Comparison of ENCODE assay signal across 9 mouse cellular contexts in the genomic region with DNA sequence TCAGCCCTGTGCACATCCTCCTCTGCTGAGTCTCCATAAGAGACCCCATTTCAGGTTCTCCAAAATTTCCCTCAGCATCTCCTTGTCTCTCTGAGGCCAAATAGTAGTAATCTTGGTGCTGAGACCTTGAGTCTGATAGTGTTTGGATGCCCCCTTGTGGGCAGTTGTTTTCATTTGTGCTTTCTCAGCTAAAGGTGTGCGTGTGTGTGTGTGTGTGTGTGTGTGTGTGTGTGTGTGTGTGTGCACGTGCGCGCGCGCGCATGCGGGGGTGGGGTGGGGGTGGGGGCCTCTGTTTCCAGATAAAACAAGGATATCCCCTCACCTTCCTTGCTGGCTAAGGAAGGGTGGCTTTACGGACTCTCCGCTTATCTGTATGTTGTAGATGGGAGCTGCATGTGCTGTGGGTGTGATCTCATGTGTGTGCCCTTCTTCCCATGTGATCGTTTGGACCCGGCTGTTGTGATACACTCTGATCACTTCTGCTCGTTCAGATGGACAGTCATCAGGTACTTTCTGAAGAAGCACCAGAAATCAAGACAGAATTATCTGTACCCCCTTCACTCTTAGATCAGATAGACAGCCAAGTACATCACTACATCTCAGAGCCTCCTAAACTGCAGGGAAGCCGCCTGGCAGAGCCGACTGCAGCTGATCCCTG. TPM values are rescaled to one million over a fixed set of nuclear protein-coding genes. Genes with fewer than 3 reads are reported as not detected.
A peak's percentile ranks its signal among the peaks of the same experiment; 100 is the strongest.
DNase-seq lines count a peak whose midpoint lies in the region; ATAC-seq and TF ChIP-seq lines count a peak whose summit lies in the region.
"Had no signal": no experiment of that assay in that cellular context is flagged by ENCODE, and none has a peak within 500 bp of the region (broad histone marks: within the 10 kb centered on the region; RNA-seq: fewer than 3 reads in every experiment).

No protein-coding gene starts in this region.

- H3K36me3 ChIP-seq in G1E (replicated peaks), result no peaks in the 10 kb centered on the region
- no peaks in the 10 kb centered on the region for H3K36me3 ChIP-seq in hindbrain, embryonic 14.5 days (replicated peaks; ENCODE audit: control insufficient read depth, insufficient read depth)
- no peaks in the 10 kb centered on the region for H3K36me3 ChIP-seq in limb, embryonic 13.5 days
- H3K36me3 ChIP-seq: midbrain, embryonic 12.5 days had no signal

- no peak overlapping the region for H3K4me2 ChIP-seq in hindbrain, embryonic 14.5 days (replicated peaks)
- H3K4me2 ChIP-seq in limb, embryonic 13.5 days (replicated peaks), result peak overlapping the region; percentile 19; the same call in 1 of the 2 replicates
- H3K4me2 ChIP-seq: midbrain, embryonic 12.5 days had no signal

- no peaks in the 10 kb centered on the region for H3K9me3 ChIP-seq in G1E (replicated peaks)
- H3K9me3 ChIP-seq in hindbrain, embryonic 14.5 days (ENCODE audit: control insufficient read depth, low read length), result no peaks in the 10 kb centered on the region
- peaks cover 5% of the 10 kb centered on the region; the same call in 1 of the 2 replicates for H3K9me3 ChIP-seq in limb, embryonic 13.5 days
- H3K9me3 ChIP-seq: midbrain, embryonic 12.5 days had no signal

- H3K27ac ChIP-seq in left cerebral cortex, adult 2 months, result peak overlapping the region; percentile 77
- H3K27ac ChIP-seq in hindbrain, embryonic 14.5 days, result no peak overlapping the region
- peak overlapping the region; percentile 84 for H3K27ac ChIP-seq in limb, embryonic 13.5 days
- H3K27ac ChIP-seq: midbrain, embryonic 12.5 days had no signal

- ATAC-seq in G1E (ENCODE audit: extremely low read depth, insufficient number of reproducible peaks, low FRiP score, poor library complexity, severe bottlenecking), result no peak
- no peak for ATAC-seq in hindbrain, embryonic 14.5 days (ENCODE audit: low FRiP score)
- no peak for ATAC-seq in limb, embryonic 13.5 days (ENCODE audit: low FRiP score, low read depth)

- peaks cover 16% of the 10 kb centered on the region for H3K4me1 ChIP-seq in G1E (ENCODE audit: insufficient read depth, low read depth, low read length)
- H3K4me1 ChIP-seq in hindbrain, embryonic 14.5 days (replicated peaks; ENCODE audit: control insufficient read depth, insufficient read depth, low read length), result peaks cover 9% of the 10 kb centered on the region
- peaks cover 51% of the 10 kb centered on the region for H3K4me1 ChIP-seq in limb, embryonic 13.5 days

- H3K27me3 ChIP-seq in G1E (ENCODE audit: insufficient read depth, low read length), result peaks cover 41% of the 10 kb centered on the region
- H3K27me3 ChIP-seq in hindbrain, embryonic 14.5 days (ENCODE audit: control insufficient read depth, insufficient read depth, low read length), result no peaks in the 10 kb centered on the region
- H3K27me3 ChIP-seq in limb, embryonic 13.5 days, result no peaks in the 10 kb centered on the region
- H3K27me3 ChIP-seq: midbrain, embryonic 12.5 days had no signal

- 45% methylated on average over 15 of the region's 15 CpGs for WGBS in hindbrain, embryonic 14.5 days
- 45% methylated on average over 15 of the region's 15 CpGs for WGBS in limb, embryonic 13.5 days

- H3K4me3 ChIP-seq in left cerebral cortex, adult 2 months, result no peak overlapping the region
- no peak overlapping the region for H3K4me3 ChIP-seq in G1E (ENCODE audit: low read depth, low read length)
- H3K4me3 ChIP-seq in hindbrain, embryonic 14.5 days (replicated peaks; ENCODE audit: low read length), result no peak overlapping the region
- H3K4me3 ChIP-seq in limb, embryonic 13.5 days, result no peak overlapping the region
- H3K4me3 ChIP-seq: midbrain, embryonic 12.5 days had no signal

- no peak overlapping the region for H3K9ac ChIP-seq in hindbrain, embryonic 14.5 days
- peak overlapping the region; percentile 39 for H3K9ac ChIP-seq in limb, embryonic 13.5 days
- H3K9ac ChIP-seq: midbrain, embryonic 12.5 days had no signal

- intact Hi-C loops in left cerebral cortex, adult 2 months (cut with DNase I), result loop anchor here (1.0 to 5.0 kb wide), 3 partner anchors 84 to 197 kb away; a partner anchor contains a TSS

- TF ChIP-seq CTCF in left cerebral cortex, adult 2 months (IDR thresholded peaks at IDR 0.05), result peak; percentile 48
- no peak for TF ChIP-seq CTCF in G1E (IDR thresholded peaks at IDR 0.05; ENCODE audit: low read depth, low read length)

- DNase-seq in left cerebral cortex, adult 2 months (ENCODE audit: extremely low spot score in 1 of 2, low spot score in 2 of 2), result peak in 1 of 2 experiments; percentile 36
- no peak for DNase-seq in left cerebral cortex, adult 8-10 months (ENCODE audit: low spot score in 2 of 2)
- DNase-seq in G1E (ENCODE audit: low spot score), result peak; percentile 49
- DNase-seq in cerebellum, postnatal 25 days, result peak; percentile 35 to 68
- DNase-seq in hindbrain, embryonic 14.5 days (ENCODE audit: low spot score), result peak; percentile 52
- DNase-seq in right cerebral cortex, postnatal 4 days, result peak; percentile 49
- DNase-seq in Muller cell, postnatal 12 days (ENCODE audit: inconsistent ontology term), result no peak

RNA-seq across cellular contexts. Expression of a gene that starts 30.8 kb away (rescaled TPM):
- total RNA-seq in left cerebral cortex, adult 2 months (2021), result not detected
- under 1 TPM in 2 of 4 experiments, not detected in 2; 0.16 to 0.23 TPM for total RNA-seq in left cerebral cortex, adult 8-10 months (2022)
- total RNA-seq in G1E (2014; fragmentation: Nextera tagmentation) (not detected in 2 replicates), G1E (2017) (0.11 TPM in 1 of 2 replicates, not detected in the other)
- polyA plus RNA-seq in G1E (2012), result not detected in 2 replicates
- polyA plus RNA-seq in hindbrain, embryonic 14.5 days (2014; fragmentation: Nextera tagmentation; extraction: Ambion mirVana), result 0.23 TPM in 1 of 2 replicates, not detected in the other
- polyA plus RNA-seq in limb, embryonic 13.5 days (2015; fragmentation: Nextera tagmentation; extraction: Ambion mirVana), result 0.39 and 0.83 TPM in 2 replicates

RNA-seq across cellular contexts. Expression of a gene that starts 35.0 kb away (rescaled TPM):
- total RNA-seq in left cerebral cortex, adult 2 months (2021), result 1 to 10 TPM in 1 of 2 experiments, under 1 TPM in 1; 0.19 to 1.1 TPM
- under 1 TPM; 0.22 to 0.72 (median 0.44) TPM for total RNA-seq in left cerebral cortex, adult 8-10 months (2022)
- total RNA-seq in G1E (2014; fragmentation: Nextera tagmentation) (not detected in 2 replicates), G1E (2017) (1.4 TPM in 2 replicates)
- 0.02 and 0.22 TPM in 2 replicates for polyA plus RNA-seq in G1E (2012)
- polyA plus RNA-seq in hindbrain, embryonic 14.5 days (2014; fragmentation: Nextera tagmentation; extraction: Ambion mirVana), result 0.20 TPM in 1 of 2 replicates, not detected in the other
- polyA plus RNA-seq in limb, embryonic 13.5 days (2015; fragmentation: Nextera tagmentation; extraction: Ambion mirVana), result 0.55 and 1.2 TPM in 2 replicates

Comparison
In these comparisons a context has a peak if more than half of its experiments do, and no peak if none do; other contexts are left out.
1. DNase-seq: peak in G1E (single experiment), cerebellum, postnatal 25 days (2 of 2), hindbrain, embryonic 14.5 days (single experiment) and right cerebral cortex, postnatal 4 days (single experiment); none in left cerebral cortex, adult 8-10 months (0 of 2) and Muller cell, postnatal 12 days (single experiment).